Mouse (Mus musculus) layer of hippocampus, adult 2 months (tissue): ENCODE measurements around the gene Bbs10. TPM values are rescaled to one million over a fixed set of nuclear protein-coding genes. Genes with fewer than 3 reads are reported as not detected.

Experiments
- DNase-seq, 2 experiments: peaks; one replicate each; pipeline ENCODE4 v3.0.0; 2022; ENCODE audit warnings: low spot score in 2 of 2
- H3K27ac ChIP-seq: fragments of 200-600 bp; 2 replicates; pipeline ENCODE4 v1.8.1; 2022
- H3K4me3 ChIP-seq: fragments of 200-600 bp; 2 replicates; pipeline ENCODE4 v1.8.1; 2022; ENCODE audit warnings: mild to moderate bottlenecking
- CTCF ChIP-seq: fragments of 200-600 bp; conservative IDR thresholded peaks from 2 replicates; pipeline ENCODE4 v1.8.1; 2022; ENCODE audit warnings: antibody characterized with exemption, mild to moderate bottlenecking, moderate library complexity
- long read RNA-seq, 2 experiments: library from polyadenylated mRNA; stranded (forward); transcript quantifications; one replicate each; pipeline ENCODE4 v2.0.0; 2021; ENCODE audit warnings: borderline mapping rate in 2 of 2
- total RNA-seq, 2 experiments: library from RNA; stranded (reverse); gene quantifications; 2 replicates each; pipeline ENCODE4 v1.2.3; 2021

Bbs10 gene
- total RNA-seq, result 1 to 10 TPM; 5.5 TPM
- long read RNA-seq, experiment 1, partial matches to known transcripts, result 0 of 3 reads
- long read RNA-seq, experiment 1, other reads (novel, unspliced or antisense), result 0 of 3 reads
- long read RNA-seq, experiment 2, partial matches to known transcripts, result 0 of 3 reads
- long read RNA-seq, experiment 2, other reads (novel, unspliced or antisense), result 0 of 3 reads

DNA sequence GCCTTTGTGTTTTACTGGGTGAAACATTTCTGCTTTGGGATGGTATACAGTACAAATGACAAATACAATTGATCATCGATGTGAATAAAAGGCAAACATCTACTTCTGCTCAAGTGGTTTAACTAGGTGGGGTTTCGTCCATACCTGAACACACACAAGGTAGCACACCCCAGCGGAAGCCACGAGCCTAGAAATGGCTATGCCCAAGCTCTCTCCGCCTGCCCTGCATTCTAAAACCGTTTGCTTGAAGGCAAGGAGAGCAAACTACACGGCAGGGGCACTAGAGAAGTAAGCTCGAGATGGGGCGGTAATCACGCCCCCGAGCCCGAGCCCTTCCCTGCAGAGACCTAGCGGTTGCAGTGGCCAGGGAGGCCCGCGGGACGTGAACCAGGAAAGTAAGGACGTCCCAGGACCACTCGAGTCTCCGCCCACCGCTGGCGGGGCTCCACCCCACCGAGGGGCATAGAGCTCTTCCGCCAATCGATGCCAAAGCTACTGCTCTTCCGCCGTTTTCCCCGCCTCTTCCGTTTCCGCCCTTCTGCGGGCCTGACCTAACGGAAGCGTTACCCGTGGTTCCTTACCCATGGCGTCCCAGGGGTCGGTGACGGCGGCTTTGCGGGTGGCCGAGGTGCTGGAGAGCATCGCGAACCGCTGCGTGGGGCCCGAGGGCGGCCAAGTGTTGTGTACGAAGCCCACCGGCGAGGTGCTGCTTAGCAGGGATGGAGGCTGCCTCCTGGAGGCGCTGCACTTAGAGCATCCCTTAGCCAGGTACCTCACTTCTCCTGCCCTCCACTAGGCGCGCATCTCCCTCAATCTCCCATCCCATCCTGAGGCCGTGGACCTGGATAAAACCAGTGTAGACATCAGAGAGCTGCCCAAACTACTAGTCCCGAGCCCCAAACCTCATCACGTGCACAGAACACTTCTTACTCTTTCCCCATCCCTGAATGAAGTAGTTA is at the start of gene Bbs10:
Gene Bbs10, plus strand, starts transcription at position 540 of the 959 bp plus-strand sequence.
- DNase-seq, result peak; percentile 96
- TF ChIP-seq CTCF, result peak; percentile 82
- Histone ChIP-seq H3K4me3 (peak within 1 kb of the TSS; percentile 75), H3K27ac (peak within 1 kb of the TSS; percentile 97)

DNA sequence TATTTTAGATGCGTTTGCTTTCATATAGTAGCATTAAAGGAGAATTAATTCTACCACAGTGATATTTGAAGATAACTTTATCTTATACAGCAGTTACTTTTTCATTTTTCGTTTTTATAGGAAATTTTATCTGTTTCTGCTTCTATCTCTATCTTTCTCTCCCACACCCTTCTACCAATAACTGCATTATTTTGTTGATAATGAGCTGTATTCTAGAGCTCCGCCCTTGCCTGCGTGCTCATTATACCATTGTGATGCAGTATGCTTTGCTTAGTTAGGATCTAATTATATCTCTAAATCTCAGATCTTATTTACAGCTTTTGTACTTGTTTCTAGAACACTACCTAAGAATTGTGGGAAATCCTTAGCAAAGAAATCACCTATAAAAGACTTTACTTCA is 48.3 kb upstream of the Bbs10 start:
- TF ChIP-seq CTCF, result no peak
- H3K4me3 ChIP-seq, result no peak overlapping the region; the same call in 1 of the 2 replicates
- H3K27ac ChIP-seq, result peak overlapping the region; percentile 51

DNA sequence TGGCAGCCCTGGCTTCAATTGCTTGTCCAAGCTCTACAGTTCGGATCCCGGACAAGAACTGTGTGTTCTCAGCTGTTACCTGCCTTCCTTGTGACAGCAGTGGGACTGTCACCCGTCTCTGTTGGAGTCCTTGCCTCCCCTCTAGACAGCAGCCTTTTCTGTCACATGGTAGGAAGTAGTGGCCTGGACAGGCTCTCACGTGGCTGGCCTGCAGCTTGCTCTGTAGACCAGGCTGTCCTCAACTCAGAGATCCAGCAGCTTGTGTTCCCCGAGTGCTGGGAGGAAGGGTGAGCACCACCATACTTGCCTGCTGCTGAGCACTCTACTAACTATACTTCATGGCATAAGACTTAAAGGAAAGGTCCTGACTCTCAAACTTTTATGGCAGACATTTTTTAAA is 46.8 kb upstream of the Bbs10 start:
- Histone ChIP-seq H3K27ac (peak overlapping the region; percentile 44; the same call in 1 of the 2 replicates), H3K4me3 (no peak overlapping the region)
- no peak for TF ChIP-seq CTCF
- no peak for DNase-seq

More for the DNA sequence above, 48.3 kb upstream of the Bbs10 start:
- no peak for DNase-seq

DNA sequence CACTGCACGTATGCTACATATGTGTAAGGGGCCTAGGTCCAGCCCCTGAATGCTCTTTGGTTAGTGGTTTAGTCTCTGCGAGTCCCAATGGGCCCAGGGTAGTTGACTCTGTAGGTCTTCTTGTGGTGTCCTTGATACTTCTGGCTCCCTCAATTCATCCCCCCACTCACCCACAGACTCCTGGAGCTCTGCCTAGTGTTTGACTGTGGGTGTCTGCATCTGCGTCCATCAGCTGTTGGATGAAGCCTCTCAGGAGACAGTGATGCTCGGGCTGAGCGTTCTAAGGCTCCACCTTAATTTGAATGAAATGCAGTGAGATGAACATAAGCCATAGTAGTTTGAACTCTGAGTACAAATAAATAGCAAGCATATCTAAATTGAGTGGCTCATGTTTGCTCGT is 43.3 kb upstream of the Bbs10 start:
- peak overlapping the region; percentile 62 for H3K27ac ChIP-seq

DNA sequence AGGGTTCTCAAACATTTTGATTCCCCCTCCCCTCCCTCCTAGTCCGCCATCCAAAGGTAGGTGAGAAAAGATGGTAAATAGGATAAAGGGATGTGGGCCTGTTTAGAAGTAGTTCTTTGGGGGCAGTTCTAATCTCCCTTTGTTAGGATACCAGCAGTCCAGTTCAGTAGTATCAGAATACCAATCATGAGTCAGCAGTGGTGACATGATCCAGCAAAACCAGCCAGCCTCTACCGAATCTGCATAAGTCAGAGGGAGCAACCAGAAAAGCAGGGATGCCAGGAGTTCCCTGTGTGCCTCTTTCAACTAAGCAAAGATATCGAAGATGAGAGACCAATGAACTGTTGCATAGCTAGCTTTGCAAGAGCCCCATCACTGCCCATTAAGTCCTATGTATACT is 42.3 kb upstream of the Bbs10 start:
- H3K4me3 ChIP-seq, result no peak overlapping the region
- DNase-seq, result no peak
- TF ChIP-seq CTCF, result no peak
- peak overlapping the region; percentile 62; the same call in 1 of the 2 replicates for H3K27ac ChIP-seq

More for the DNA sequence above, 43.3 kb upstream of the Bbs10 start:
- no peak for TF ChIP-seq CTCF
- DNase-seq, result peak; percentile 57 to 66
- H3K4me3 ChIP-seq, result no peak overlapping the region

DNA sequence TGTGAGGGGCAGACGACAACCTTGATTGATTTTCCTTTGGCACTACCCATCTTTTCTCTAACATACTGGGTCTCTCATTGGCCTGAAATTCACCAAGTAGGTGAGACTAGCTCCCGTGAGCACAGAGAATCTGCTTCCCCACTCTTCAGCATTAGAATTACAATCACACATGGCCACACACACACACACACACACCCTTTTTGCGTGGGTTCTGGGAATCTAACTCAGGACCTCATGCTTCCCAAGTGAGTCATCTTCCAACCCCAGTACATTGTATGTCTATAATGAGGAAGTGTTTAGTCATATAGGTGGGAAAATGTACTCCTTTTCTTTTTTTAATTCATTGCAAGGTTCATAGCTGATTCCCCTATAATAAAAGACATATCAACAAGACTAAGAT is 41.1 kb upstream of the Bbs10 start:
- Histone ChIP-seq H3K27ac (no peak overlapping the region), H3K4me3 (no peak overlapping the region)
- TF ChIP-seq CTCF, result no peak
- no peak for DNase-seq

DNA sequence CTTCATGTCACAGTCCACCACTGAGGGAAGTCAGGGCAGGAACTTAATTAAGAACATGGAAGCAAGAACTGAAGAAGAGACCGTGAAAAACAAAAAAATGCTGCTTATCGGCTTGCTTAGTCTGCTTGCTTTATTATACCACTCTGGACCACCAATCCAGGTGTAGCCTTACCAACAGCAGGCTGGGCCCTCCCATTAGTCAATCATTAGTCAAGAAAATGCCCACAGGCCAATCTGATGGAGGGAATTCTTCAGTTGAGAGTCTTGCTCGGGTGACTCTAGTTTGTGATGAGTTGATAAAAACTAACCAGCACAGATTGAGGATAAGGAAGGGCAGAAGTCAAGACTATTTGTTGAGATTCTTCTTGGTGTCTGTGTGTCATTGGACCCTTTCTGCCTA is 40.2 kb upstream of the Bbs10 start:
- Histone ChIP-seq H3K27ac (no peak overlapping the region), H3K4me3 (no peak overlapping the region)
- no peak for TF ChIP-seq CTCF
- DNase-seq, result no peak

DNA sequence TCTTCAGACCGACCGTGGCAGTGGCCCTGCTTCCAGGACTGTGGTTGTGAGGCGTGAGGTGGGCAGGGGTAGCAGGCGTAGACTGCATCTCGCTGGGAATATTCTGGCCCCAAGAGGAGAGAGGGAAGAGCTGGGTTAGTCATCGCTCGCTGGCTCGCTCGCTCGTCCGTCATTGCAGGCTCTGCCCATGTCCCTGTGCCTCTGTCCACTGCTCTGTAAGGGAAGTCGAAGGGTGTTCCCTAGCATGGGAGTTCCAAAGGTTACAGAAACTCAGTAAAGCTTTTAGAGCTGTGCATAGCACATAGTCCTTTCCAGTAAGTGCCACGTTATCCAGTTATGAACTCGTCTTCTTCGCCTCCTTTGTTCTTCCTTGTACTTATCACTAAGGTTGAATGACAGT is 26.8 kb upstream of the Bbs10 start:
- TF ChIP-seq CTCF, result no peak
- DNase-seq, result no peak
- Histone ChIP-seq H3K27ac (no peak overlapping the region), H3K4me3 (no peak overlapping the region)

DNA sequence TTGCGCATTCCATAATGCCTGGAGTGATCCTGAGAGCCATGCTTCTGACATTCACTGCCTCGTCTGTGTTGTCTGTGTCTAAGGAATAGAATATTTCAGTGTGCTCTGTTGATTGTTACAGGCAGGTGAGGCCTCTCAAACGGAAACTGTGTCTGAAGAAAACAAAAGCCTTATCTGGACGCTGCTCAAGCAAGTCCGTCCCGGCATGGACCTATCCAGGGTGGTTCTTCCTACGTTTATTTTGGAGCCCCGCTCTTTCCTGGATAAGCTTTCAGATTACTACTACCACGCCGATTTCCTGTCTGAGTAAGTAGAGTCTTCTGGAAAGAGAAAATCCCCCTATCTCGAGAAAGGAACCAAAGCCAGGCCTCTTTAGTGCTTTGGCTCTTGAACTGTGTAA is 25.6 kb upstream of the Bbs10 start:
- Histone ChIP-seq H3K27ac (no peak overlapping the region), H3K4me3 (no peak overlapping the region)
- DNase-seq, result no peak
- TF ChIP-seq CTCF, result no peak

DNA sequence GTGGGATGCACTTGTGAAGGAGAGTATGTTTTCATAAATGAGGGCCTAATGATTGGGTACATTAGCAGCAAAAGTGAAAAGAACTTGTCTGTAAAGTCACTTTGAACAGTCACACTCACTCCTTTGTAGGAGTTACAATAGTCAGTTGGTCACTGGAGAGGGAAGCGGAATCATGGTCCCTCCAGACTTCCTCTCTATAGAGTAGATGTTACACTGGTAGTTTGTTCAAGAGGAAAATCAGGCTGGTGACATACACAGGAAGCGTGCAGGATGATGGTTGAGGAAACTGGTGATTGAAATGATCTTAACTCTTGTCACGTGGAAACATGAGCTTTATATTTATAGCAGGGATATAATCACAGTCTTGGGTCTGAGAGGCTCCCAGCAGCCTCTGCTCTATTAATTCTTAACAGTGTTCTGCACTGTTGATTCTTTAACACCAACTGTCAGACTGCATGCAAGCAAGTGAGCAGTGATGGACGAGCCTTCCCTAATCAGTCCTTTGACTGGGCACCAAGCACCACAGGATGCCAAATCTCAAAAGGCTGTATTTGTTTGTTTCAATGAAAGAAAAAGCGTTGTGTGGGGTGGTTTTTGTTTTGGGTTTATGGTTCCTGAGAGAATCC is 24.9 kb upstream of the Bbs10 start:
- no peak for TF ChIP-seq CTCF
- Histone ChIP-seq H3K4me3 (no peak overlapping the region), H3K27ac (no peak overlapping the region)
- no peak for DNase-seq

DNA sequence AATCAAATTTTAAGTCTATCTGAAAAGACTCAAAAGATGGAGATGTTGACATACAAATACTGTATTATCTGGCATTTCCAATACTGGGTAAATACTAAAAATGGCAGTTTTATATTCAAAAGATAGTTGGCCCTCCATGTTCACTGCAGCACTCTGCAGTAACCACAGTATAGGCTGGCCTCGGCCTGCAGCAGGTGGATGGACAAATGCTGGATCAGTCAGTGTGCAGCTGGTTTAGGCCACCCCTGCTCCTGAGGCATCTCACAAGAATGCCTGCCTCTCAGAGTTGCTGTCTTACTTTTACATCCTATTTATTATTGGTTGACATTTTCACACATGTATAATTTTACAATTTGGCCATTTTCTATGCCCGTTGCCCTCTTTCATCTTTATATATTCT is 22.7 kb upstream of the Bbs10 start:
- Histone ChIP-seq H3K27ac (no peak overlapping the region), H3K4me3 (no peak overlapping the region)
- no peak for TF ChIP-seq CTCF
- no peak for DNase-seq

DNA sequence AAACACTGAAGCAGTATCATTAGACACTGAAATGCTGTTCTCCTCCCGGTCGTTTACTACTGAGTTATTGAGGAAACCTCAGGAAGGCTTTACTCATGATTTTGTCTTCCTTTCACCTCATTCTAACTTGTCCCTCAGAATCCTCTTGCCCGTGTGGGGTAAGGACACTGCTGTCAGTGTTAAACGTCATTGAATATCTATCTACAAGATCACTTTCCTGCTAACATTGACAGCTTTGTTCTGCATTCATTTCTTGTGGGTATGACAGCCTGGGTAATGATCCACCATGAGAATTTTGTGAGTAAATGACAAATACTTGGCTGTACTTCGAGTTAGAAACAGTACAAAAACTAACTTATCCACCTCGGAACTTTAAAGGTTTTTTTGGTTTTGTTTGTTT is 848 bp upstream of the Bbs10 start:
- Histone ChIP-seq H3K27ac (peak overlapping the region; percentile 97; the same call in 1 of the 2 replicates), H3K4me3 (no peak overlapping the region; the same call in 1 of the 2 replicates)
- no peak for DNase-seq
- no peak for TF ChIP-seq CTCF

DNA sequence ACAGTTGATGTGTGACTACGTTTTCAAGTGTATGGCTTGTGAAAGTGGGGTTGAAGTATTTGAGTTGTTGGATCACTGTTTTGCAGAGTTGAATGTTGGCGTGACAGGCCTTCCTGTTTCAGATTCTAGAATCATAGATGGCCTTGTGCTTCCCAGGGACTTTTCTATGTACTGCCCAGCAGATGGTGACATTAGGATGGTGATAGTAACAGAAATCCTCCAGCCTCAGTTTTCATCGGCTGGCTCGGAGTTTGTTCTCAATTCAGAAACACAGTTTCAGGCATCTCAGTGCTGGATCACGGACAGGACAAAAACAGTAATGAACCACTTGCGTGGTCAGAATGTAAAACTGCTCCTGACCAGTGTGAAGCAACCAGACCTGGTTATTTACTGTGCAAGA is 1.1 kb downstream of the Bbs10 start:
- TF ChIP-seq CTCF, result peak; percentile 52
- DNase-seq, result no peak
- Histone ChIP-seq H3K27ac (peak overlapping the region; percentile 97; the same call in 1 of the 2 replicates), H3K4me3 (no peak overlapping the region; the same call in 1 of the 2 replicates)

DNA sequence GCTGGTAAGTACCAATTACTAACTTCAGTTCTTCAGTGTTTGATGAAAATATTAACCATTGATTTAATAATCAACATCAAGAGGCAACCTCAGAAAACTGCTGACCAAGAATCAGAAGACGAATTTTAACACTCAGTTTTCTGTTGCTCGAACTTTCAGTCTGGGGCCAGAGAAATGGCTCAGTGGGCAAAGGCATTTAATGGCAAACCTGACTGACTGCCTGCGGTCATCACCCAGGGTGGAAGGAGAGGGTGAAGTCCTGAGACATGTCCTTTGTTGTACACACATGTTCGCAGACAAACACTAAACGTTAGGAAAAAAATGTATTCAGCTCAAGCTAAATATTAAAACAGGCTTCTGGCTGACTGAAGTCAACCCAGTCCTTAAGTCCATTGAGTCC is 2.6 kb downstream of the Bbs10 start:
- Histone ChIP-seq H3K4me3 (no peak overlapping the region), H3K27ac (no peak overlapping the region)
- DNase-seq, result no peak
- no peak for TF ChIP-seq CTCF
